Mouse (Mus musculus) neural tube, embryonic 11.5 days (tissue): ENCODE measurements around the gene Dph2. TPM values are rescaled to one million over a fixed set of nuclear protein-coding genes. Genes with fewer than 3 reads are reported as not detected.

ENCODE experiments used
- ATAC-seq: fragments of 200-750 bp; cut with Nextera tagmentation; 2 replicates; pipeline ENCODE4 v1.8.0; 2017; ENCODE audit warnings: moderate number of reproducible peaks, mild to moderate bottlenecking, moderate TSS enrichment, moderate library complexity; ENCODE audit not compliant: insufficient read depth, low FRiP score, low TSS enrichment
- DNase-seq: peaks from one replicate; pipeline ENCODE4 v3.0.0-alpha.2; 2015; ENCODE audit warnings: low spot score
- H3K27ac ChIP-seq: fragments of 300-500 bp; sonication (generic); 2 replicates; pipeline ENCODE4 v1.5.1; 2014; ENCODE audit warnings: low read depth, mild to moderate bottlenecking, low read length
- H3K27me3 ChIP-seq: fragments of 300-500 bp; sonication (generic); 2 replicates; pipeline ENCODE4 v1.6.1; 2014; ENCODE audit warnings: mild to moderate bottlenecking, low read length, mixed read lengths; ENCODE audit not compliant: control insufficient read depth, insufficient read depth
- H3K36me3 ChIP-seq: fragments of 300-500 bp; sonication (generic); 2 replicates; pipeline ENCODE4 v1.6.1; 2014; ENCODE audit warnings: mild to moderate bottlenecking, low read length, moderate library complexity, mixed read lengths; ENCODE audit not compliant: control insufficient read depth, insufficient read depth
- H3K4me1 ChIP-seq: fragments of 300-500 bp; sonication (generic); 2 replicates; pipeline ENCODE4 v1.6.1; 2014; ENCODE audit warnings: low read length, mixed read lengths; ENCODE audit not compliant: control insufficient read depth, insufficient read depth
- H3K4me2 ChIP-seq: fragments of 300-500 bp; sonication (generic); 2 replicates; pipeline ENCODE4 v1.6.1; 2014; ENCODE audit warnings: low read depth, mild to moderate bottlenecking, moderate library complexity
- H3K4me3 ChIP-seq: fragments of 300-500 bp; sonication (generic); 2 replicates; pipeline ENCODE4 v1.5.1; 2014; ENCODE audit warnings: low read depth, low read length
- H3K9ac ChIP-seq: fragments of 300-500 bp; sonication (generic); 2 replicates; pipeline ENCODE4 v1.6.1; 2014; ENCODE audit warnings: mild to moderate bottlenecking, low read length
- H3K9me3 ChIP-seq: fragments of 300-500 bp; sonication (generic); 2 replicates; pipeline ENCODE4 v1.6.1; 2016; ENCODE audit warnings: low read length; ENCODE audit not compliant: control insufficient read depth
- WGBS: fragments of 180-500 bp; shearing (Covaris S2); extraction: QIAGEN DNeasy Blood & Tissue Kit; methylation state at CpG from one replicate; pipeline ENCODE4 v1.1.7; 2014; 5-methylcytosine and 5-hydroxymethylcytosine counted together
- polyA plus RNA-seq: library from polyadenylated mRNA; unstranded; fragments of >200 nt; fragmentation: Nextera tagmentation; extraction: Ambion mirVana; gene quantifications from 2 replicates; pipeline ENCODE4 v1.2.1, GENCODE M21; 2014

The Dph2 gene
- polyA plus RNA-seq, result 23.8 and 25.0 TPM in 2 replicates

DNA sequence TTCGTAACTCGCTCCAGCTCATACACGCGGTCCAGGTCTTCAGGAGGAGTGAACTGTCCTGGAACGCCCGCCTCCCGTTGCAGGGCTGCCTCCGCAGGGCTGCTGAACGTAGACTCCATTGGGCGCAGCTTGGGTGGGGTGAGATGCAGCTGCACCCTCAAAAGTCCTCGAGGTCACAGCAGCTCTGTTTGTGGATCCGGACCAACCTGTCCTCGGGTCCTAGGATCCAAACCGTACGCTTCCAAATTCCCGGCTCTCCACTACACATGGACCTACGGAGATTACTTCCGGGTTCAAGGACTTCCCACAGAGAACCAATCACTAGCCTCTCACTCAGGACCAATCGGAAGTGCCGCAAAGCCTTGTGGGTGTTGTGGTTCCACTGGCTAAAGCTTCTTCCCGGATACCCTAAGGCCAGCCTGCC lies at the start of gene Dph2:
Dph2 (minus strand) TSS at position 295 of the 424 bp plus-strand sequence.
- Histone ChIP-seq H3K27ac (no peak within 1 kb of the TSS), H3K4me3 (peak within 1 kb of the TSS; percentile 66), H3K36me3 (peaks cover 3% of the 10 kb centered on the region), H3K4me2 (peak within 1 kb of the TSS; percentile 66), H3K9me3 (no peaks in the 10 kb centered on the region), H3K9ac (peak within 1 kb of the TSS; percentile 40), H3K27me3 (no peaks in the 10 kb centered on the region), H3K4me1 (0 out of 2 replicates have a peak, but pooled peaks cover 5% of the 10 kb centered on the region)
- DNase-seq (peak; percentile 85), ATAC-seq (peak; percentile 87)
- 0% methylated on average over 21 of the region's 21 CpGs for WGBS

DNA sequence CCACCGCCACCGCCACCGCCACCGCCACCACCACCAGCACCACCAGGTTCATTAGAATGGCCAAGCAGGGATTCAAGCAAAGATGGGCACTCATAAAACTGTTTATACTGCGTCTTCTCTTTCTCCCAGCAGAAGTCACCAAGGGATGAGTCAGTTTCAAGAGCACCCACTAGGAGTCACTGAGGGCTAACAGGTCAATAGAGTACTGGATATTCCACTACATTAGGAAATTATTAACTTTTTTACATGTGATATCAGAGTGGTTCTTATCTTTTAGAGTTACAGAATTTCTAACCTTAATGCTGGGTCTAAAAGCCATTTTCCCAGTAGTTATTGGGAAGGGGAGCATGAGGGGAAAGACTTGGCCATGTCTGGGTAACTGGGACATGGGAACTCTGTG lies 45.1 kb upstream of the Dph2 start:
- 0 out of 2 replicates have a peak, but pooled peaks cover 2% of the 10 kb centered on the region for H3K36me3 ChIP-seq
- H3K4me1 ChIP-seq, result no peaks in the 10 kb centered on the region
- H3K4me2 ChIP-seq, result no peak overlapping the region
- H3K4me3 ChIP-seq, result no peak overlapping the region
- DNase-seq (no peak), ATAC-seq (no peak)
- WGBS, result 95% methylated on average over 5 of the region's 5 CpGs
- H3K27me3 ChIP-seq, result no peaks in the 10 kb centered on the region
- no peak overlapping the region for H3K27ac ChIP-seq
- H3K9ac ChIP-seq, result no peak overlapping the region
- H3K9me3 ChIP-seq, result no peaks in the 10 kb centered on the region

DNA sequence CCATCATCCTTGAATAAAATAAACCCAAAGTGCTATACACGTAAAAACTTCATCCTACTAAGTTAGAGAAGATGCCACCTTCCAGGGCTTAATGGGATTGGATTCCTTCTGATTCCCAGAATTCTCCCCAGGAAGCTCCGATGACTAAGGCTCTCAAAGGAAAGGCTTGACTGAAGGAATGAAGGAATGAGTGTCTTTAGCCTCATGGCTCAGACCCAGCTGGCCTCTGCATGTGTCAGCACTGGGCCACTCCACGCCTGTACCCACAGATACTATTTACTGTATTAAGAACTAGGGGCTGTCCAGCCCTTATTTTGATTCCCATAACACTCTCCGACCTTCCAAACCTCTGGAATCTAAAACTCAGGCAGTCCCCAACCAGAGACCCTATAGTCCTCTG lies 42.2 kb upstream of the Dph2 start:
- DNase-seq (no peak), ATAC-seq (no peak)
- Histone ChIP-seq H3K4me3 (no peak overlapping the region), H3K27me3 (peaks cover 13% of the 10 kb centered on the region; the same call in 1 of the 2 replicates), H3K4me2 (no peak overlapping the region), H3K36me3 (no peaks in the 10 kb centered on the region), H3K27ac (no peak overlapping the region), H3K9ac (no peak overlapping the region), H3K4me1 (peaks cover 7% of the 10 kb centered on the region; the same call in 1 of the 2 replicates), H3K9me3 (no peaks in the 10 kb centered on the region)
- 92% methylated on average over 4 of the region's 4 CpGs for WGBS

DNA sequence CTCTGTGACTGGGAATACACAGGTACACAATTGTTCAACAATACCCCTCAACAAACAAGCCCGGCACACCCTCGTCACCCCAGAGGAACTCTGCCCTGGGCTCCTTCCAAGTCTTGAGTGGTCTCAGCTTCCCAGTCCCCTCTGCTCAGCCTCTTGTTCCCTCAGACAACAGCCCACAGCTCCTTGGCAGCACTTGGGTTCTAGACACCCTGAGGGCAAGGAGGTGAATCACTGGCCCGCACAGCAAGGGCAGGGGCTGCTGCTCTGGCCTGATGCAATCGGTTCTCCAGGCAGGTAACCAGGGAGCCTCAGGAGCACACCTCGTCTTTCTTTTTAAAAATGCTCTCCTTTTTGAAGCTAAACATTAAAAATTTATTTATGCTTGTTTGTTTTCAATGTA lies 41.4 kb upstream of the Dph2 start:
- Histone ChIP-seq H3K27me3 (peaks cover 21% of the 10 kb centered on the region; the same call in 1 of the 2 replicates), H3K36me3 (no peaks in the 10 kb centered on the region), H3K4me3 (no peak overlapping the region), H3K9ac (no peak overlapping the region), H3K4me1 (peaks cover 9% of the 10 kb centered on the region; the same call in 1 of the 2 replicates), H3K27ac (no peak overlapping the region), H3K9me3 (no peaks in the 10 kb centered on the region), H3K4me2 (no peak overlapping the region)
- DNase-seq (no peak), ATAC-seq (no peak)
- WGBS, result 88% methylated on average over 5 of the region's 5 CpGs

DNA sequence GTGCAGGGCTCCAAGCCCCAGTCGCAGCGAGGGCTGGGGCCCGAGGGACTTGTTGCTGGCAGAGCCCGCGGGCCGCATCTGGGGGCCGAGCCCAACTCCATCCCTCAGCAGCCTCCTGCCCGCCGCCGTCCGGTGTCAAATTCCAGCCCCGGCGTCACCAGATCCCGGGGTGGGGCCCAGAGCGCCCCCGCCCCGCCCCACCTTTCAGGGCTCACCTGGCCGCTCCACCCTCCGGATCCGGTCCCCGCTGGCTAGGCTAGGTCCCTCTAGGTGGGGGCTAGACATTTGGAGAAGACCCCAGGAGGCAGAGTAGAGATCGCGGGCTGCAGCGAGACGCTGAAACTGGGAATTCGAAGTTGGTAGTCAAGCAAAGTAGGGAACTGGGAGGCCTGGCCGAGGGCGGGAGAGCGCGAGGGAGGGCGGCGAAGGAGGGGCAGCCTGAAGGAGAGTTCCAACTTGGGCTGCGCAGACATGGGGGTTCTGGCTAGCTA lies 37.6 kb upstream of the Dph2 start, which contains the start of gene Artn:
Artn (minus strand) TSS at position 373 of the 491 bp plus-strand sequence.
- Histone ChIP-seq H3K27ac (no peak within 1 kb of the TSS), H3K4me1 (peaks cover 15% of the 10 kb centered on the region; the same call in 1 of the 2 replicates), H3K36me3 (no peaks in the 10 kb centered on the region), H3K4me2 (peak within 1 kb of the TSS; percentile 74), H3K27me3 (peaks cover 46% of the 10 kb centered on the region), H3K9me3 (no peaks in the 10 kb centered on the region), H3K4me3 (peak within 1 kb of the TSS; percentile 31), H3K9ac (peak within 1 kb of the TSS; percentile 39)
- DNase-seq, result peak; percentile 44
- ATAC-seq, result no peak; the same call in 1 of the 2 replicates
- WGBS, result 1% methylated on average over 27 of the region's 33 CpGs

DNA sequence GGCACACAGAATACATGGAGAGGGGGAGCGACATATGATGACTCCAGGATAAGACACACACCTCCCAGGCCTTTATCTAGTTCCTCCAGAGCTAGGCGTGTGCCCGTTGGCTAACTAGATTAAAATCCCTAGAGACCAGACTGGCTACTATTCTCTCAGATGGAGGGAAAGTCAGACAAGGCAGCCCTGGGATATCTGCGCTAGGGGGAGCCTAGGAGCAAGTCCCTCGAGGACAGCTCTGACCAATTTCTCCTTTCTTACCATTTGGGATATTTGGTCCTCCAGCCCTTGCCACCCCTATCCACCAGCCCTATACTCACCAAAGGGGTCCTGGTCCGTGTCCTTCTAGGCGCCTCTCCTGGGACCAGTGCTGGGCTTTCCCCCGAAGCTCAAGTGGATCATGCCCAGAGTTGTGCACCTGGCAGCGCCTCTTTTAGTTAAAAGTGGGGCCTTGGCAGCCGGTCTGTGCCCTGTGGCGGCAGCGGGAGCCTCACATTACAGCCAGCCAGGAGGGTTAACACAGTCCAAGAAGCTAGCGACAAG lies 36.9 kb upstream of the Dph2 start:
- H3K27me3 ChIP-seq, result peaks cover 46% of the 10 kb centered on the region
- H3K4me1 ChIP-seq, result peaks cover 15% of the 10 kb centered on the region; the same call in 1 of the 2 replicates
- no peak overlapping the region for H3K27ac ChIP-seq
- H3K9ac ChIP-seq, result no peak overlapping the region; the same call in 1 of the 2 replicates
- ATAC-seq, result peak; percentile 24; the same call in 1 of the 2 replicates
- H3K36me3 ChIP-seq, result no peaks in the 10 kb centered on the region
- H3K4me3 ChIP-seq, result peak overlapping the region; percentile 31
- peak; percentile 53 for DNase-seq
- peak overlapping the region; percentile 74 for H3K4me2 ChIP-seq
- WGBS, result 4% methylated on average over 13 of the region's 13 CpGs
- no peaks in the 10 kb centered on the region for H3K9me3 ChIP-seq

DNA sequence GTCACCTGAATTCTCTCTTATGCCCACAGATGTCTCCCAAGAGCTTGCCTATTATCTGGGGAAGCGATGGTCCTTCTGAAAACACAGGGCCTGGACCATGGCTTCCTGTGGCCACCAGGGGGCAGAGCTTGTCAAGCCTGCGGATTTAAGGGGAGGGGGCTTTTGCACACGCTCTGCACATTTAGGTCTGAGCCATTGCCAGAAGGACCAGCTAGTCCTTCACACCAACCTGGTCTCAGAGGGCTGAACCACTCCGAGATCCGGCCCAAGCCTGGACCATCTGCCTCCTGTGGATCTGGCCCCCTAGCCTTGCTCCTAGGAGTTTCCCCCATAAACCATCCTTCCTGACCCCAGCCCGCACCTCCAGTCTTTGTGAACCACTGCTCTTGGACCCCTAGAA lies 36.4 kb upstream of the Dph2 start:
- no peak overlapping the region for H3K4me3 ChIP-seq

DNA sequence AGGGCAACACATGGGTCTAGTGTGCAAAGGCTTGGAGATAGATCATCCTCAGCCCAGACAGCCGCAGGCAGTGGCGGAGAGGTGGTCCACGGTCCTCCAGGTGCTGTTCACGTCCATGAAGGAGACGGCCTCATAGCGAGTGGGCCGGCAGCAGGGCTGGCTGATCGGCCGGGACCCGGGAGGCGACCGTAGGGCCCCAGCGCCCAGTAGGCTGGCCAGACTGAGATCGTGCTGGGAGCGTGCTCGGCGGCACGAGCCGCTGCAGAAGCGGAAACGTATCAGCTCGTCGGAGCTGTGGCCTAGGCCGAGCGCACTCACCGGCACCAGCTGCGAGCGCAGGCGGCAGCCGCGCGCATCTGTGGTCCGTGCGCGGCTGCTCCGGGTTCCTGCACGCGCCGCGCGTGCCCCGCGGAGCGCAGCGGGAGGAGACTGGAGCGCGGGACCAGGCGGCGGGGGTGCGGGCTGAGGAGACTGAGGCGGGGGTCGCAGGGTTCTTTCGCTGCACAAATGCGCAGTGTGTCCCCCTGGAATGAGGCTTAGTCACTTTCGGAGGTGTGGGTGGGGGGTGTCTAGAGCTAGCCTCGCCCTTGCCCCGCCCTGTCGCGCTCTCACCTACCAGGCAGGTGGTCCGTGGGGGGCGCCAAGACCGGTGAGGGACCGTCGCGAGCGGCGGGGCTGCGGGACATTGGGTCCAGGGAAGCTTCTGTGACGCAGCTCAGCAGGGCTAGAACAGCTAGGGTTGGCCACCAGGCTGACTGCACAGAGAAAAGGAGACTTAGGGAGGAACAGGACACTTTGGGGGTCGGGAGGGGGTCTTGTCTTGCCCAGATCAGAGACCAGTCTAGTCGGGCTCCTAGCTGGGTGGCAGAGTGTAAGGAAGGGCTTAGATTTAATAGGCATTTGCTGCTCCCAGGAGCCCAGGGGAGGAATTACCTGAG lies 35.0 kb upstream of the Dph2 start:
- Histone ChIP-seq H3K27me3 (peaks cover 46% of the 10 kb centered on the region), H3K4me2 (peak overlapping the region; percentile 83), H3K36me3 (no peaks in the 10 kb centered on the region), H3K4me3 (peak overlapping the region; percentile 46), H3K9ac (peak overlapping the region; percentile 52), H3K4me1 (peaks cover 15% of the 10 kb centered on the region; the same call in 1 of the 2 replicates), H3K9me3 (no peaks in the 10 kb centered on the region), H3K27ac (no peak overlapping the region)
- 1% methylated on average over 69 of the region's 71 CpGs for WGBS
- ATAC-seq (peak; percentile 67), DNase-seq (peak; percentile 69)

More for the DNA sequence above, 36.4 kb upstream of the Dph2 start:
- Histone ChIP-seq H3K4me1 (peaks cover 15% of the 10 kb centered on the region; the same call in 1 of the 2 replicates), H3K27me3 (peaks cover 46% of the 10 kb centered on the region), H3K36me3 (no peaks in the 10 kb centered on the region), H3K27ac (no peak overlapping the region), H3K9me3 (no peaks in the 10 kb centered on the region), H3K4me2 (no peak overlapping the region), H3K9ac (no peak overlapping the region)
- 17% methylated on average over 6 of the region's 6 CpGs for WGBS
- DNase-seq (peak; percentile 80), ATAC-seq (peak; percentile 20; the same call in 1 of the 2 replicates)
